Mouse (Mus musculus) forebrain, embryonic 12.5 days (tissue): ENCODE measurements around the gene Ctc1. TPM values are rescaled to one million over a fixed set of nuclear protein-coding genes. Genes with fewer than 3 reads are reported as not detected.
"Not testable (repeated sequence)": the region's sequence is repeated elsewhere in the genome, so short reads cannot be mapped to it uniquely, and the experiment has no call there.

Source experiments
- ATAC-seq: fragments of 200-750 bp; cut with Nextera tagmentation; 2 replicates; pipeline ENCODE4 v1.8.0; 2017; ENCODE audit warnings: moderate TSS enrichment; ENCODE audit not compliant: low FRiP score
- H3K27ac ChIP-seq: fragments of 300-500 bp; sonication (generic); 2 replicates; pipeline ENCODE4 v1.5.1; 2016; ENCODE audit warnings: mild to moderate bottlenecking
- H3K27me3 ChIP-seq: fragments of 300-500 bp; sonication (generic); 2 replicates; pipeline ENCODE4 v1.6.1; 2016; ENCODE audit warnings: mild to moderate bottlenecking
- H3K36me3 ChIP-seq: fragments of 300-500 bp; sonication (generic); replicated peaks from 2 replicates; pipeline ENCODE4 v1.6.1; 2016; ENCODE audit warnings: mild to moderate bottlenecking
- H3K4me1 ChIP-seq: fragments of 300-500 bp; sonication (generic); 2 replicates; pipeline ENCODE4 v1.6.1; 2016
- H3K4me2 ChIP-seq: fragments of 300-500 bp; sonication (generic); 2 replicates; pipeline ENCODE4 v1.6.1; 2016; ENCODE audit warnings: mild to moderate bottlenecking, moderate library complexity
- H3K4me3 ChIP-seq: fragments of 300-500 bp; sonication (generic); replicated peaks from 2 replicates; pipeline ENCODE4 v1.5.1; 2016; ENCODE audit warnings: mild to moderate bottlenecking
- H3K9ac ChIP-seq: fragments of 300-500 bp; sonication (generic); 2 replicates; pipeline ENCODE4 v1.6.1; 2016; ENCODE audit warnings: mild to moderate bottlenecking
- H3K9me3 ChIP-seq: fragments of 300-500 bp; sonication (generic); 2 replicates; pipeline ENCODE4 v1.6.1; 2016
- WGBS: fragments of 180-500 bp; shearing (Covaris S2); methylation state at CpG from one replicate; pipeline ENCODE4 v1.1.7; 2016; 5-methylcytosine and 5-hydroxymethylcytosine counted together
- polyA plus RNA-seq: library from polyadenylated mRNA; unstranded; fragments of >200 nt; fragmentation: Nextera tagmentation; extraction: Ambion mirVana; gene quantifications from 2 replicates; pipeline ENCODE4 v1.2.1, GENCODE M21; 2016

Gene Ctc1
- polyA plus RNA-seq, 1 experiment from 2014 or later = 71.0 TPM

DNA sequence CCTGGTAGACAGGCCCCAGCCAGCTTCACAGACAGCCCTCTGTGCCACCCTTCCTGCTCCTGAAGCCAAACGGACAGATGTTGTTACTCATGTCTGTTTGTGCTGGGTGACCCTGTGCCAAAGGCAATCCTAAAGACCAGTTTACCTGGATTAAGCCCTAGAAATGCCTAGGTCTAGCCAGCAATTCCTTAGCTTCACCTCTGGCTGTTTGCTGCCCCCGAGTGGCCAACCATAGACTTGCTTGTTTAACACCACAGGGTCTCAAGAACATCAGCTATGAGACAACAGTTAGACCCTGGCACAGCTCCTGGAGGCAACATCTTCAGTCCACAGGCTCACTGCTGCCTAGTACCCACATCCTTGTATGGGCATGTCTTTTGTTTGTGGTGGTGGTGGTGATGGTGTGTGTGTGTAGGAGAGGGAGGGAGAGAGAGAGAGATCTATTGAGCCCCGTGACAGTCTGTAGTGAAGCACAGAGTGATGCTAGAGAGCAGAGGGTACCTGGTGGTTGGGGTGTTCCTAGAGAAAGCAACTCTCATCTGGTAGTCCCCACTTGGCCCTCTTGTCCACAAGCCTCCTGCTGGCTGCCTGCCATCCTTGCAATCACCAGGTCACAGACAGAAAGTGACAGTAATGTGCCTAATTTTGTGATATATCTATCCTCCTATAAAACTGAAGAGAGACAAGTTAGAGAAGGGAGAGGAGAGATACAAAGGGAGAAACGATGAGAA, 32.9 kb upstream of the Ctc1 start:
- H3K4me2 ChIP-seq = no peak overlapping the region
- WGBS = 33% methylated on average over 4 of the region's 4 CpGs
- H3K9me3 ChIP-seq = no peaks in the 10 kb centered on the region
- H3K27me3 ChIP-seq = no peaks in the 10 kb centered on the region
- H3K4me3 ChIP-seq = no peak overlapping the region
- H3K9ac ChIP-seq = no peak overlapping the region
- no peaks in the 10 kb centered on the region for H3K4me1 ChIP-seq
- H3K36me3 ChIP-seq = peaks cover 20% of the 10 kb centered on the region
- no peak overlapping the region for H3K27ac ChIP-seq
- 0 out of 2 replicates have a peak, but pooled peaks have one; percentile 60 for ATAC-seq

DNA sequence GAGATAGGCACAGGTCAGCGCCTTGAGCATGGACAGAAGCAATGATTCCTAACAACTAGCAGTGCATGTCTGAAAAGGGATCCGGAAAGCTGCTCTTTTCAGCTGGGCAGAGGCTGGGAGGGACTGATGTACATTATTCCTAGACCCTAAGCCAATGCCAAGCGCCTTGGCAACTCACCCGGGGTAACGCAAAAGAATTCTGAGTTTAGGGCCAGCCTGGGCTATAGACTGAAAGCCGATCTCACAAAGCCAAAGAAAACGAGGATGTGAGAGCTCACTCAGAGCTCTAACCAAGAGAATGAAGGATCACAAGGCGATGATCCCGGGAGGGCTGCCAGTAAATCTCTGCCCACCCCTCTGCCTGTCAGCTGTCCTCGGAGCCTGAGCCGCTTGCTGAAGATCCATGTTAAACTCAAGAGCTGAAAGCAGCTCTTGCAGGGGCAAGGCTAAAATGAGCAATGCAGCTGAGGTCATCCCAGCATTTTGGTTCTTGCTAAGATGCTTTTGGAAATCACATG, 28.3 kb upstream of the Ctc1 start:
- Histone ChIP-seq H3K36me3 (peaks cover 64% of the 10 kb centered on the region), H3K27ac (no peak overlapping the region), H3K9ac (no peak overlapping the region), H3K27me3 (no peaks in the 10 kb centered on the region), H3K4me1 (no peaks in the 10 kb centered on the region), H3K9me3 (no peaks in the 10 kb centered on the region), H3K4me2 (no peak overlapping the region), H3K4me3 (no peak overlapping the region)
- no peak for ATAC-seq
- WGBS = 92% methylated on average over 11 of the region's 11 CpGs

DNA sequence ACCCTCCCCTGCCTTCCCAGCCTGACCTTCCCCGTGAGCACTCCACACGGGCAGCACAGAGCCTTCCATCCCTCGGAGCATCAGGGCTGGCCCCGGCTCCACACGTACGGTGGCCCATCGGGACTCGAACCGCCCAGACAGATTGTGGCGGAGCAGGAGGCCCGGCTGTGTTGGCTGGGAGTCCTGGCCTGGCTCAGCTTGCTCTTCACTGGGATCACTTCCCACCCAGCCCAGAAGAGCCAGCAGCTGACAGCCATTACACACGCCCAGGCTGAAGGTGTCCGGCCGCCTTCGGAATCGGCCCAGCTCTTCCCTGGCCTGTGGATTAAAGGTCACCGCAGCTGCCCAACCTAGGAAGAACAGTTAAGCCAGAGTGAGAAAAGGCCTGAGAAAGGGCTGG, 27.4 kb upstream of the Ctc1 start:
- Histone ChIP-seq H3K36me3 (peaks cover 74% of the 10 kb centered on the region), H3K4me2 (no peak overlapping the region), H3K9me3 (no peaks in the 10 kb centered on the region), H3K4me1 (no peaks in the 10 kb centered on the region), H3K27ac (no peak overlapping the region), H3K9ac (no peak overlapping the region), H3K27me3 (no peaks in the 10 kb centered on the region), H3K4me3 (no peak overlapping the region)
- ATAC-seq = no peak
- WGBS = 94% methylated on average over 17 of the region's 17 CpGs

DNA sequence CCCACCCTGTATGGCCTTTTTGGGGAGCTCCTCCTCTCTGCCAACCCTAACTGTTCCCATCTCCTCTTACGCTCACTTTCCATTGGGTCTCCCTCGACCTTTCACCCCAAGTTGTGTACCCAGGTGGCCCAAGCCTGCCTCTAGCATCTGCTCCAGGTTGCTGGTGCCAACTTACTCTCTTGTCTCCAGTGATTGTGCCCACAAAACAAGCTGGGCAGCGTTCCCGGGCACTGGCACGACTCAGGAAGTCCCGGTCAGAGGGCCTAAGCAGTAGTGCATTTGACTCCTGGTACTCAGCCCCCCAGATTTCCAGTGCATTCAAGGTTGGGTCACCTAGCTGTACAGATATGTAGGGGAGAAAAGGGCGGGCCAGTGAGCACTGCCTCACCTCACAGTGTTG, 22.6 kb upstream of the Ctc1 start:
- peaks cover 94% of the 10 kb centered on the region for H3K36me3 ChIP-seq

DNA sequence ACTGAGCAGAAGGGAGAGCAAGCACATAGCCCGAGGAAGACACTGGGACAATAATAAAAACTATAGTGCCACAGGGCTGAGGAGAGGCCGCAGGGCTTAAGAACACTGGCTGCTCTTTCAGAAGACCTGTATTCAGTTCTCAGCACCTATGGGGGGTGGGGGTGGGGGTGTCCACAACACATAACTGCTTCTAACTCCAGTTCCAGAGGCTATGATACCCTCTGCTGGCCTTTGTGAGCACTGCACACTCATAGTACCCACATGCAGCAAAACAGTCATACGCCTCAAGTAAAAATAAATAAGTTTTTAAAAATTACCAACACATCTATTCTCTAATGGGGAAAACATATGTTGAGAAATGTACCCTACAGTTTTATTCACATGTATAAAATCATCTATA, 21.3 kb upstream of the Ctc1 start:
- Histone ChIP-seq H3K9me3 (no peaks in the 10 kb centered on the region), H3K4me2 (no peak overlapping the region), H3K4me1 (no peaks in the 10 kb centered on the region), H3K36me3 (peaks cover 96% of the 10 kb centered on the region), H3K4me3 (no peak overlapping the region), H3K27ac (no peak overlapping the region), H3K9ac (no peak overlapping the region), H3K27me3 (no peaks in the 10 kb centered on the region)
- no peak for ATAC-seq
- WGBS = 98% methylated on average over 3 of the region's 3 CpGs

More for the DNA sequence above, 22.6 kb upstream of the Ctc1 start:
- H3K4me3 ChIP-seq = no peak overlapping the region
- H3K4me1 ChIP-seq = no peaks in the 10 kb centered on the region
- no peak overlapping the region for H3K4me2 ChIP-seq
- H3K9me3 ChIP-seq = no peaks in the 10 kb centered on the region
- H3K27me3 ChIP-seq = no peaks in the 10 kb centered on the region
- H3K9ac ChIP-seq = no peak overlapping the region
- H3K27ac ChIP-seq = no peak overlapping the region
- ATAC-seq = no peak
- WGBS = 90% methylated on average over 7 of the region's 7 CpGs

DNA sequence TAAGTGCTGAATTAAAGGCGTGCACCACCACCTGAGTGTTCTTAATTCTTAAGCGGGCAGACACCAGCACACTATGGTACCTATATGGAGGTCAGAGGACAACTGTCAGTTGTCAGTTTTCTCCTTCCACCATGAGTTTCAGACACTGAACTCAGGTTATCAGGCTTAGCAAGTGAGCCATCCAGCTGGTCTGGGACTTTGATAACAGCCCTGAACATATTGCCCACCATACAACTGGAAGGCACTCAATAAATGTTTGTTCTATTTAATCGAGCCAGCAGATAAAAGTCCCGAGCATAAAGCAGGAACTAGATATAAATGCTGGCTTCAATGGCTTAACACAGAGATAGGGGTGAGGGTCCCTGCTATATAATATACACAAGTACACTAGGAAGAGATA, 18.6 kb upstream of the Ctc1 start:
- 96% methylated on average over 4 of the region's 4 CpGs for WGBS
- Histone ChIP-seq H3K27me3 (no peaks in the 10 kb centered on the region), H3K9ac (no peak overlapping the region), H3K9me3 (no peaks in the 10 kb centered on the region), H3K36me3 (peaks cover 96% of the 10 kb centered on the region), H3K4me2 (no peak overlapping the region), H3K4me1 (no peaks in the 10 kb centered on the region), H3K27ac (no peak overlapping the region), H3K4me3 (no peak overlapping the region)
- ATAC-seq = no peak

DNA sequence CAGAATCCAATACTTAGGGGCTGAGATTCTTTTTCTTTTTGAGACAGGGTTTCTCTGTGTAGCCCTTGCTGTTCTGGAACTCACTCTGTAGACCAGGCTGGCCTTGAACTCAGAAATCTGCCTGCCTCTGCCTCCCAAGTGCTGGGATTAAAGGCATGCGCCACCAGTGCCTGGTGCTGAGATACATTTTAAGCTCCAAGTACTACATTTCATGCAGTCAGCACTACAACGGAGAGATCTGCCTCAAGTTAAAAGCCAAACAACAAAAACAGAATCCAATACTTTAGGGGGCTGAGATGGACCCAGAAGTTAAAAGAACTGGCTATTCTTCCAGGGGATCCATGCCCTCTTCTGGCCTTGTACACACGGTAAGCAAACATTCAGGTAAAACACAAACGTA, 12.9 kb upstream of the Ctc1 start:
- H3K36me3 ChIP-seq = peaks cover 57% of the 10 kb centered on the region
- not testable (repeated sequence) for H3K9me3 ChIP-seq, ATAC-seq, H3K4me3 ChIP-seq, H3K27ac ChIP-seq, H3K9ac ChIP-seq, H3K27me3 ChIP-seq, H3K4me2 ChIP-seq
- 95% methylated on average over 4 of the region's 4 CpGs for WGBS
- peaks cover 11% of the 10 kb centered on the region for H3K4me1 ChIP-seq

DNA sequence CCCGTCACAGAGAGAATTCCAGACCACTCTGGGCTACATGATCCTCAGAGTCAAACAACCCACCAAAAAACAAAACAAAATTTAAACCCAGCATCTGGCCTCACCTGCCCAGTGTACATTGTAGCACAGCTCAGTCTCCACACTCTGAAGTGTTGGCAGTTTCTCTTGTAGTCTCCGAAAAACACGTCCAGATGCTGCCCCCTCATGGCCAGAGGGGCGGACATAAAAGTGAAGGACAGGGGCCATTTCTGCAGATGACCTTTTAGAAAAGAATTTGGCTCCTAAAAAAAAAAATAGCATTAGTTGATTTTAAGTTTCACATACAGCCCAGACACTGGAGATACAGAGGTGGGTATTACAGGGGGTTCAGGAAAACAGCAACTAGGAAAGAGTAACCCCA, 12.1 kb upstream of the Ctc1 start:
- H3K4me1 ChIP-seq = peaks cover 13% of the 10 kb centered on the region
- WGBS = 63% methylated on average over 4 of the region's 4 CpGs
- H3K4me3 ChIP-seq = no peak overlapping the region
- H3K27me3 ChIP-seq = no peaks in the 10 kb centered on the region
- peaks cover 49% of the 10 kb centered on the region for H3K36me3 ChIP-seq
- H3K4me2 ChIP-seq = no peak overlapping the region
- no peak for ATAC-seq
- H3K27ac ChIP-seq = no peak overlapping the region
- no peaks in the 10 kb centered on the region for H3K9me3 ChIP-seq
- no peak overlapping the region for H3K9ac ChIP-seq

DNA sequence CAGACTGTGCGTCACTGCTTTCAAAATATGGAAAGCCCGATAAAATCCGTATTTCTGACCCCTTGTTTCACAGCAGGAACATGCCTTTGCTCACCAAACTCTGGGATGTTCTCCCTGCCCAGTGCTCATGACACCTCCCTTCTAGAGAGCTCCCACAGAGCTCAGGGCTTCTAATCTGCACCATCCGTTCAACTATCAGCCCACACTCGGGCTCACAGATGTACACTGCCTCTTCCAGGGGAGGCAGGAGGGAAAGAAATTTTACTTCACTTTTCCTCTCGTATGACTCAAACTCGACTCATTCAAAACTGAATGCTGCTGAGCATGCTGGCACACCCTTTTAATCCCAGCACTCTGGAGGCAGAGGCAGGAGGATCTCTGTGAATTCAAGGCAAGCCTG, 10.5 kb upstream of the Ctc1 start:
- no peaks in the 10 kb centered on the region for H3K27me3 ChIP-seq
- H3K4me3 ChIP-seq = no peak overlapping the region
- ATAC-seq = no peak
- H3K4me2 ChIP-seq = no peak overlapping the region
- peaks cover 13% of the 10 kb centered on the region for H3K4me1 ChIP-seq
- no peak overlapping the region for H3K9ac ChIP-seq
- 88% methylated on average over 7 of the region's 7 CpGs for WGBS
- H3K36me3 ChIP-seq = peaks cover 33% of the 10 kb centered on the region
- no peak overlapping the region for H3K27ac ChIP-seq
- H3K9me3 ChIP-seq = no peaks in the 10 kb centered on the region

DNA sequence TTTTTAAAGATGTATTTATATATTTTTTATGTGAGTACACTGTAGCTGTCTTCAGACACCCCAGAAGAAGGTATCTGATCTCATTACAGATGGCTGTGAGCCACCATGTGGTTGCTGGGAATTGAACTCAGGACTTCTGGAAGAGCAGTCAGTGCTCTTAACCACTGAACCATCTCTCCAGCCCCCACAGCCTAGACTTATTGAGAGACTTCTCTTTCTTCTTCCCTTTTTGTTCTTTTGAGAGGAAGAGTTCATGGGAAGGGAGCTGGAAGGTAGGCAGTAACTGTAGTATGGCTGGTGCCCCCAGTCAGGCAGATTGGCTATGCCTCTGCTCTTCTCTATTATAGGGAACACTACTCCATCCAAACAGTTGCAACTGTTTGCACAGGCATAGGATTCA, 9.1 kb upstream of the Ctc1 start:
- not testable (repeated sequence) for H3K27ac ChIP-seq, H3K4me2 ChIP-seq, H3K9ac ChIP-seq, H3K27me3 ChIP-seq, H3K9me3 ChIP-seq, H3K4me3 ChIP-seq, ATAC-seq
- H3K4me1 ChIP-seq = peaks cover 20% of the 10 kb centered on the region
- H3K36me3 ChIP-seq = peaks cover 19% of the 10 kb centered on the region

DNA sequence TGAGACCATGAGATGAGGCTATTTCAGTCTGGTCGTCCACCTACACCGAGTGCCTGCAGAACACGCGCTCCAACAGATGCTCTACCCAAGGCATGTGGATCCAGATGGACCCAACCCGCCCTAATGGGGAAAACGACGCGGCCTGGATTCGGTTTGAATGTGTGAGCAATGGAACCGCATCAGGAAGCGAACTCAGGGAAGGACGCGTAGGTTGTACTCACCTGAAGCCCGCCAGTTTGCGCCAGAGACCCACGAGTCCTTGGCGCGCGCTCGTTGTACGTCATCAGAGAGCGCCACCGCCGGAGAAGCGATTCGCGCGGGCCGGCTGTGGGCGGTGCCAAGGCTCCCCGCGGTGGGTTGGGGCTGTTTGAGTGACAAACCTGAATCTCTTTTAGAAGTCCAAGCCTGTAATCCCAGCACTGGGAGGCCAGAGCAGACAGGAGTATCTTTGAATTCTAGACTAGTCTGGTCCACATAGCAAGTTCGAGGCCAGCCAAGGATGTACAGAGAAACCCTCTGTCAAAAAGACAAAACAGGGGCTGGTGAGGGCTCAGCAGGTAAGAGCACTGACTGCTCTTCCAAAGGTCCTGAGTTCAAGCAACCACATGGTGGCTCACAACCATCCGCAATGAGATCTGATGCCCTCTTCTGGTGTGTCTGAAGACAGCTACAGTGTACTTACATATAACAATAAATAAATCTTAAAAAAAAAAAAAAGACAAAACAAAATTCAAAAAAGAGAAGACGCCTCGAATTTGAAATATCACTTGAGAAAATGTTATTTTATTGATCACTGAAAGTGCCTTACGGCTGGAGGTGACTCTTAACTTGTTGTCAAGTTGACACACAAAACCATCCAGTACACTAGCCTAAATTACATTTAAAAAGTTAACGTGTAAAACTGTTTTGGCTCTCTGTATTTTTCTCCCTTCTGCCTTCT, 7.3 kb upstream of the Ctc1 start, which contains the start of gene Pfas:
Gene Pfas, minus strand, starts transcription at position 279 of the 940 bp plus-strand sequence.
- peaks cover 23% of the 10 kb centered on the region for H3K4me1 ChIP-seq
- H3K27me3 ChIP-seq = no peaks in the 10 kb centered on the region
- peak within 1 kb of the TSS; percentile 55 for H3K4me3 ChIP-seq
- peak; percentile 86 for ATAC-seq
- H3K27ac ChIP-seq = peak within 1 kb of the TSS; percentile 70; the same call in 1 of the 2 replicates
- peak within 1 kb of the TSS; percentile 58 for H3K9ac ChIP-seq
- WGBS = 10% methylated on average over 38 of the region's 38 CpGs
- H3K36me3 ChIP-seq = peaks cover 3% of the 10 kb centered on the region; the same call in 1 of the 2 replicates
- H3K4me2 ChIP-seq = peak within 1 kb of the TSS; percentile 60
- no peaks in the 10 kb centered on the region for H3K9me3 ChIP-seq

DNA sequence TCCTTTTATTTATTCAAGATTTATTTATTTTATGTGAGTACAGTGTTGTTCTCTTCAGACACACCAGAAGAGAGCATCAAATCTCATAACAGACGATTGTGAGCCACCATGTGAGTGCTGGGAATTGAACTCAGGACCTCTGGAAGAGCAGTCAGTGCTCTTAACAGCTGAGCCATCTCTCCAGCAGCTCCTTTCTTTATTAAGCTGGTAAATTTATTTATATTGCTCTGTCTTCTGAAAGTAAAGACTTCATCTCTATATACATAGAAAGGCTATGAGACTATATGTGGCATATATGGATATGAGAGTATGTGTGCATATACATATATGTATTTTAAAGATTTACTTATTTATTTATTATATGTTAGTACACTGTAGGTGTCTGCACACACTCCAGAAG, 6.2 kb upstream of the Ctc1 start:
- 86% methylated on average over 1 of the region's 1 CpGs for WGBS
- Histone ChIP-seq H3K36me3 (0 out of 2 replicates have a peak, but pooled peaks cover 3% of the 10 kb centered on the region), H3K27ac (no peak overlapping the region), H3K9me3 (no peaks in the 10 kb centered on the region), H3K27me3 (no peaks in the 10 kb centered on the region), H3K4me1 (peaks cover 23% of the 10 kb centered on the region), H3K9ac (no peak overlapping the region), H3K4me3 (no peak overlapping the region), H3K4me2 (no peak overlapping the region)
- ATAC-seq = no peak
